Mouse (Mus musculus) embryonic facial prominence, embryonic 14.5 days (tissue): Measurements from ENCODE around the gene Uck1. TPM values are rescaled to one million over a fixed set of nuclear protein-coding genes. Genes with fewer than 3 reads are reported as not detected.

Source experiments
- ATAC-seq: fragments of 200-750 bp; cut with Nextera tagmentation; 2 replicates; pipeline ENCODE4 v1.8.0; 2017; ENCODE audit warnings: low read depth, moderate number of reproducible peaks, moderate TSS enrichment
- DNase-seq: peaks from one replicate; pipeline ENCODE4 v3.0.0-alpha.2; 2015; ENCODE audit warnings: low spot score
- H3K27ac ChIP-seq: fragments of 300-500 bp; sonication (generic); replicated peaks from 2 replicates; pipeline ENCODE4 v1.5.1; 2014; ENCODE audit warnings: low read depth, mild to moderate bottlenecking, low read length, moderate library complexity
- H3K27me3 ChIP-seq: fragments of 300-500 bp; sonication (generic); replicated peaks from 2 replicates; pipeline ENCODE4 v1.6.1; 2014; ENCODE audit warnings: low read length; ENCODE audit not compliant: control insufficient read depth, insufficient read depth
- H3K36me3 ChIP-seq: fragments of 300-500 bp; sonication (generic); 2 replicates; pipeline ENCODE4 v1.6.1; 2014; ENCODE audit warnings: low read length, mixed read lengths; ENCODE audit not compliant: control insufficient read depth, insufficient read depth
- H3K4me1 ChIP-seq: fragments of 300-500 bp; sonication (generic); 2 replicates; pipeline ENCODE4 v1.6.1; 2014; ENCODE audit warnings: antibody characterized with exemption, low read length; ENCODE audit not compliant: control insufficient read depth, insufficient read depth
- H3K4me2 ChIP-seq: fragments of 300-500 bp; sonication (generic); 2 replicates; pipeline ENCODE4 v1.6.1; 2014; ENCODE audit warnings: low read depth, mild to moderate bottlenecking, low read length, moderate library complexity, mixed read lengths
- H3K4me3 ChIP-seq: fragments of 300-500 bp; sonication (generic); 2 replicates; pipeline ENCODE4 v1.5.1; 2014; ENCODE audit warnings: low read depth, mild to moderate bottlenecking, low read length
- H3K9ac ChIP-seq: fragments of 300-500 bp; sonication (generic); 2 replicates; pipeline ENCODE4 v1.6.1; 2014; ENCODE audit warnings: low read depth, mild to moderate bottlenecking, low read length, moderate library complexity, mixed read lengths
- H3K9me3 ChIP-seq: fragments of 300-500 bp; sonication (generic); 2 replicates; pipeline ENCODE4 v1.6.1; 2016; ENCODE audit warnings: low read length; ENCODE audit not compliant: control insufficient read depth
- WGBS: fragments of 180-500 bp; shearing (Covaris S2); extraction: QIAGEN DNeasy Blood & Tissue Kit; methylation state at CpG from one replicate; pipeline ENCODE4 v1.1.7; 2014; 5-methylcytosine and 5-hydroxymethylcytosine counted together
- polyA plus RNA-seq: library from polyadenylated mRNA; unstranded; fragments of >200 nt; fragmentation: Nextera tagmentation; extraction: Ambion mirVana; gene quantifications from 2 replicates; pipeline ENCODE4 v1.2.1, GENCODE M21; 2014

Uck1 gene
- polyA plus RNA-seq, 1 experiment from 2014 or later: 58.6 TPM

DNA sequence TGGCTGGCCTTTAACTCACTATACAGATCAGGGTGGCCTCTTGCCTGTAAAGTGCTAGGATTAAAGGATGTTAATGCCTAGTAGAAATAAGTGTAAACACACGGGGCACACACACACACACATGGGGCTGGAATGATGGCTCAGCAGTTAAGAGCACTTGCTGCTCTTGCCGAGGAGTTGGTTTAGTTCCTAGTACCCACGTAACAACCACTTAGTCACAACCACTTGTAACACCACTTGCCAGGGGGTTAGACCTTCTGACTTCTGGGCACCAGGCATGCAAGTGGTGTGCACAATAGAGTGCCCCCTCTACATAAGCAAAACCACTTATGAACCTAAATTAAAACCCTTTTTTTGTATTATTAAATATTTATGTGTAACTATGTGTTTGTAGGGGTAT lies 24.0 kb upstream of the Uck1 start:
- ATAC-seq (no peak), DNase-seq (no peak)
- H3K9ac ChIP-seq: no peak overlapping the region
- H3K27me3 ChIP-seq: no peaks in the 10 kb centered on the region
- H3K4me2 ChIP-seq: no peak overlapping the region
- peaks cover 5% of the 10 kb centered on the region; the same call in 1 of the 2 replicates for H3K4me1 ChIP-seq
- 93% methylated on average over 3 of the region's 3 CpGs for WGBS
- no peak overlapping the region for H3K27ac ChIP-seq
- no peaks in the 10 kb centered on the region for H3K9me3 ChIP-seq
- peaks cover 61% of the 10 kb centered on the region for H3K36me3 ChIP-seq
- H3K4me3 ChIP-seq: no peak overlapping the region

DNA sequence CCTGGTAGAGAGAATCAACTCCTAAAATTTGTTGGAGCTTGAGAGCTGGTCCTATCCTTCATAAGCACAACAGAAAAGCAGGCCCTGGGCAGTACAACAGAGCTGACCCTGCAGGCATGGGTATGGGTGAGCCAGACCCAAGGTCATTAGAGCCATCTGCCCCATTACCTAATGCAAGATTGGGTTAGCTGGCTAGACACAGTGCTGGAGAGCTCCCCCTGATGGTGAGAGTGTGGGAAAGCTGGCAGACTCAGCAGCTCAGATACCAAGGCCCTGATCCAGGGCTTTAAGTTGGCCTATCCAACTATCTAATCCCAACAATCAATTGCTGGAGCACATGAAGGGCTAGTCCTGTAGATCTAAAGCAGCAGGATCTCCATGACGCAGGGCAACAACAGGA lies 22.8 kb upstream of the Uck1 start:
- 83% methylated on average over 1 of the region's 1 CpGs for WGBS
- DNase-seq: peak; percentile 48
- no peak overlapping the region for H3K4me3 ChIP-seq
- no peak overlapping the region for H3K27ac ChIP-seq
- peaks cover 4% of the 10 kb centered on the region; the same call in 1 of the 2 replicates for H3K4me1 ChIP-seq
- ATAC-seq: no peak
- peaks cover 73% of the 10 kb centered on the region for H3K36me3 ChIP-seq
- no peaks in the 10 kb centered on the region for H3K27me3 ChIP-seq
- no peaks in the 10 kb centered on the region for H3K9me3 ChIP-seq
- H3K9ac ChIP-seq: no peak overlapping the region
- no peak overlapping the region for H3K4me2 ChIP-seq

DNA sequence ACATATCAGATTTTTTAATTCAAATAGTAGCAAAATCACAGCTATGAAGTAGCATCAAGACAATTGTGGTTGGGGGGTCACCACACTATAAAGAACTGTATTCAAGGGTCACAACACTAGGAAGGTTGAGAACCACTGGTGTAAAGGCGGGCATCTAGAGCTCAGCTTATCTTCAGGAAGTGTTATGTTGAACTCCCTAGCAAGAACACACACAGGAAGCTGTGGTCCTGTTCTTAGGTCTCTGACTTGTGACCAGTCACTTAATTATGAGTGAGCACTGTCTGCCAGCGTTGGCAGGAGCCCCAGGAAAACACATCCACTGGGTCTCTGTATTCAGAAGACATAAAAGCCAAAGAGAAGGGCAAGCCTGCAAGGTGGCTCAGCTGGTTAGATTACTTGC lies 22.3 kb upstream of the Uck1 start:
- peaks cover 4% of the 10 kb centered on the region; the same call in 1 of the 2 replicates for H3K4me1 ChIP-seq
- H3K4me3 ChIP-seq: no peak overlapping the region
- H3K9ac ChIP-seq: no peak overlapping the region
- no peak for DNase-seq
- H3K27me3 ChIP-seq: no peaks in the 10 kb centered on the region
- no peaks in the 10 kb centered on the region for H3K9me3 ChIP-seq
- H3K27ac ChIP-seq: no peak overlapping the region
- H3K36me3 ChIP-seq: peaks cover 78% of the 10 kb centered on the region
- 91% methylated on average over 2 of the region's 2 CpGs for WGBS
- H3K4me2 ChIP-seq: no peak overlapping the region
- ATAC-seq: no peak

DNA sequence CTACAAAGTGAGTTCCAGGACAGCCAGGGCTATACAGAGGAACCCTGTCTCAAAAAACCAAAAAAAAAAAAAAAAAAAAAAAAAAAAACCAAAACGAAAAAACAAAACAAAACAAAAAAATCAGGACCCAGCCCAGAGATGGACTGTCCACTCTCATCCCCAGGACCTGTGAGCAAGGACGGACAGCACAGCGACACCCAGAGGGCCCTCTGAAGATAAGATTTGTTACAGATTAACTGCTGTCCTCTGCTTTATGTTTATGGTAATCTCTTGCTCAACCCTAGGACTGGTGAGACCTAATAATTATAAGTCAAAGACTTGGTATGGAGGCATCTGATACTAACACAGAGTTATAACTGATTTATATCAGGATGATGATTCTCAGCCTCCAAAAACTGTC lies 15.9 kb upstream of the Uck1 start:
- H3K4me2 ChIP-seq: no peak overlapping the region
- no peaks in the 10 kb centered on the region for H3K27me3 ChIP-seq
- no peak overlapping the region for H3K27ac ChIP-seq
- DNase-seq (no peak), ATAC-seq (no peak)
- H3K9ac ChIP-seq: no peak overlapping the region
- H3K4me3 ChIP-seq: no peak overlapping the region
- no peaks in the 10 kb centered on the region for H3K4me1 ChIP-seq
- no peaks in the 10 kb centered on the region for H3K9me3 ChIP-seq
- WGBS: 81% methylated on average over 3 of the region's 3 CpGs
- peaks cover 40% of the 10 kb centered on the region for H3K36me3 ChIP-seq

DNA sequence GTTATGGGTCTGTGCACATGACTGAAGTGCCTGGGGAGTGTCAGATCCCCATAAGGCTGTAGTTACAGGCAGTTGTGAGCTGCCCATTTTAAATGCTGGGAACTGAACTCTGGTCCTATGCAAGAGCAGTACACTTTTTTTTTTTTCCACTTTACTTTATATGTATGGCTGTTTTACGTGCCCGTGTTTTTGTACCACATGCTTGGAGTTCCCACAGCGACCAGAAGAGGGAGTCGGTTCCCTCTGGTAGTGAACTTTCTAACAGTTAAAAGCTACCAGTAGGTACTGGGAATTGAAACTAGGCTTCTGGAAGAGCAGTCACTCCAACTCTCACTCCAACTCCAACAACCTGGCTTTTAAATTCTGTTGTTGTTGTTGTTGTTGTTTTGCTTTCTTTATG lies 676 bp upstream of the Uck1 start:
- WGBS: 26% methylated on average over 4 of the region's 4 CpGs
- Histone ChIP-seq H3K4me2 (peak overlapping the region; percentile 72), H3K9ac (no peak overlapping the region), H3K4me3 (no peak overlapping the region), H3K4me1 (peaks cover 10% of the 10 kb centered on the region), H3K27ac (no peak overlapping the region), H3K27me3 (no peaks in the 10 kb centered on the region), H3K9me3 (no peaks in the 10 kb centered on the region), H3K36me3 (peaks cover 27% of the 10 kb centered on the region)
- DNase-seq (peak; percentile 7), ATAC-seq (no peak)

DNA sequence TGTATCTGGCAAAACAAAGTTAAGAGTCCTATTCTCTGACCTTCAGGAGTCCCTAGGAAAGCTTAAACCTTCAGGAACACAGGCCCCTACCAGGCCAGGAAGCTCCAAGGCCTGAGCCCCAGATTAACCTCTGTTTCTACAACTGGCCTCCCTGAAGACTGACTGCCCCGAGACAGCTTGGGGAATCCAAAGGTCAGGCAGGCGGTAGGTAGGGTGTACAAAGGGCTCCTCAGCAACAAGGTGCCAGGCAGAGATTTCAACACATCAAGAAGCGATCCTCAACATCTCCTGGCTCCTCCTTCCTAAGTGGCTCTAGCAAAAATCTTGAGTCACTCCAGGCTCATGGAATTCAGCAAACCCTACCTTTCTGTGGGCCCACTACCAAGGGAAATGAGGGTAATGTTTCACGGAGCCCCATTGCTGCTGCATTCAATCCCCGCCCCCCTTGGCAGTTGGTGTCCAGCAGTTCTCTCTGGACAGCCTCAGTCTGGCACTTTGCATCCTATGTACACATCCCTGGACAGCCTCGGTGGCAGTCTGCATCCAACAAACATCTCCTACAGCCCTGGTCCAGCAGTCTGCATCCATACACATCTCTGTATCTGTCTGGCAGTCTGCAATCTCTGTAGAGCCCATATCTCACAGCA lies 949 bp downstream of the Uck1 start:
- ATAC-seq: no peak
- peak overlapping the region; percentile 72 for H3K4me2 ChIP-seq

DNA sequence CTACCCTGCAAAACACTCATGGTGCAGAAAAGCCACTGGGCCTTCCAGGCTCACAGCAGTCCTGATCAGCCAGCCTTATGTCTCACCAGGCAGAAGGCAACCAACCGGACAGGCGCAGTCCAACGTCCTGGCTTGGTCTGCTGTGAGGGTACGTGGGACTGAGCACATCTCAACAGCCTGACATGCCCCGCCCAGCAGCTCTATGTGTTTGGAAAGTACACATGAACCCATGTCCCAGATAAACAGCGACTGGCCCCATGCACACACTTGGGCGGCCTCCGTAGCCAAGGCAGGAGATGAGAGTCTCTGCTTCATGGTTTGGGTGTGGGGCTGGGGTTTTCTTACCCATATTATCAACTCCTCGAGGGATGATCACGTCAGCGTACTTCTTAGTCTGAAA lies 3.7 kb downstream of the Uck1 start:
- Histone ChIP-seq H3K4me1 (peaks cover 10% of the 10 kb centered on the region), H3K9ac (no peak overlapping the region), H3K9me3 (no peaks in the 10 kb centered on the region), H3K4me2 (no peak overlapping the region), H3K4me3 (no peak overlapping the region), H3K27me3 (no peaks in the 10 kb centered on the region), H3K36me3 (peaks cover 61% of the 10 kb centered on the region), H3K27ac (no peak overlapping the region)
- no peak for DNase-seq
- no peak for ATAC-seq
- WGBS: 92% methylated on average over 11 of the region's 11 CpGs

More for the DNA sequence above, 949 bp downstream of the Uck1 start:
- Histone ChIP-seq H3K4me1 (peaks cover 10% of the 10 kb centered on the region), H3K27me3 (no peaks in the 10 kb centered on the region), H3K9me3 (no peaks in the 10 kb centered on the region), H3K27ac (no peak overlapping the region), H3K9ac (peak overlapping the region; percentile 85), H3K36me3 (peaks cover 33% of the 10 kb centered on the region), H3K4me3 (peak overlapping the region; percentile 86)
- DNase-seq: no peak
- WGBS: 46% methylated on average over 6 of the region's 6 CpGs

DNA sequence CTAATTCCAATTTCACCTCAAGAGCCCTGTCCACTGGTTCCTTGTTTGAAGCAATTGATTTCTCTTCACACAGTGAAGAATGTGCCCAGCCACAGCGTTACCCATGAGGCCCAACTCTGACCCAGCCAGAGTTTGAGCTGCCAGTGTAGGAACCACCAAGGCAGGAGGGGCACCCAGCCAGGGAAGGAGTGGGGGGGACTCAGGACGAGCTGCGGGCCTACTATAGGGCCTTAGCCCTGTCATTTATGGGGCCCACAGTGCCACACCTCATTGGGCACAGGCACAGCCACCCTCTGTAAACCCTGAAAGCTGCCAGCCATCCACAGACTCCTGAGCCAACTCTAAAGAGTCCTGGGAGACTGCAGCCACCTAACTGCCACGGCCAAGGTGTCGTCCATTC lies 5.4 kb downstream of the Uck1 start:
- no peaks in the 10 kb centered on the region for H3K9me3 ChIP-seq
- 85% methylated on average over 5 of the region's 5 CpGs for WGBS
- DNase-seq: no peak

DNA sequence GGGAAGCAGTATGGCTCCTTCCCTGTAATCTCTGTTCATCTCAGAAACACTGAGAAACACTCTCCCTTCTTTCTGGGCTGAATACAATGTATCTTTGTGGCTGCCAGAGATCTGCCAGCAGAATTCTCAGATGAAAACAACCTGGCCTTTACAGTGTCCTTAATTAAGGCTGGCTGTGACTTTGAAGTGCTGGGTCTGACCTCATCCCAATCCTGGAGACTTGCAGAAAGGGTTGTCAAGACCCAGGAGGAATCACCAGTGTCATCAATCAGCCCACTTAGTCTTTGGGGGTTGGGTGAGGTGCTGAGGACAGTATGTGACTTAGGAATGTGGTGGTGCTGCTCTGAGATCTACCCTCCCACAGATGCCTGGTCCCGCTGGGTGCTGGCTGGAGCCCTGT lies 6.6 kb downstream of the Uck1 start:
- Histone ChIP-seq H3K4me3 (no peak overlapping the region), H3K27me3 (no peaks in the 10 kb centered on the region), H3K4me1 (no peaks in the 10 kb centered on the region), H3K4me2 (no peak overlapping the region), H3K9me3 (no peaks in the 10 kb centered on the region), H3K27ac (no peak overlapping the region), H3K36me3 (peaks cover 83% of the 10 kb centered on the region), H3K9ac (no peak overlapping the region)
- no peak for ATAC-seq
- no peak for DNase-seq
- 100% methylated on average over 1 of the region's 1 CpGs for WGBS

More for the DNA sequence above, 5.4 kb downstream of the Uck1 start:
- Histone ChIP-seq H3K4me3 (no peak overlapping the region), H3K9ac (no peak overlapping the region), H3K4me2 (no peak overlapping the region), H3K27me3 (no peaks in the 10 kb centered on the region), H3K36me3 (peaks cover 73% of the 10 kb centered on the region), H3K4me1 (peaks cover 7% of the 10 kb centered on the region; the same call in 1 of the 2 replicates), H3K27ac (no peak overlapping the region)
- ATAC-seq: no peak
